Mouse (Mus musculus) stomach, postnatal 0 days (tissue): ENCODE measurements at regions not wholly inside any gene's neighbourhood (a gene's known extent, or its start where the extent isn't known, plus 50 kb on each side); places are given as distances from the start of the nearest gene placed in this dataset.

ENCODE experiments used
- CTCF ChIP-seq: IDR thresholded peaks from 2 replicates; pipeline ENCODE4 v1.5.1; 2016; ENCODE audit warnings: antibody characterized with exemption, low read depth, mild to moderate bottlenecking, moderate library complexity
- EP300 ChIP-seq: optimal IDR thresholded peaks from 2 replicates; pipeline ENCODE3; 2016; ENCODE audit warnings: antibody characterized with exemption

DNA sequence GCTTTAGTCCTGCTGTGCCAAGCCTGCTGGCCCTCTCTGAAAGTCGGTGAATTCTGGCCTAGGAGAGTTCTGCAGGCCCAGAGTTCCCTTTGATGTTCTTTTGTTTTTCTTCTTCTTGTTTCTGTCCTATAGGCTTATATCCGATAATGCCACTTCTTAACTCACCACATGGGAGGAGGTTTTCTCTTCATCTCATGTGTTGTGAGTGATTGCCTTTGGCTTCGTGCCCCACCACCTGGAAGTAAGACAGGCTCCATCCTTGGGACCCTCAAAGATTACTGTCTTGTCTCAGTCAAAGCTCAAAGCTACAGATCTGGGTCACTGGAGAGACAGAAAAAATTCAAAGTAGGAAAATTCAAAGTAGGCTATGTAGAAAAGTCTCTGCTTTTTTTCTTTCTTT, 104.2 kb upstream of the Sec61g start:
- no peak for TF ChIP-seq CTCF
- no peak for TF ChIP-seq EP300
